Mouse (Mus musculus) bone marrow macrophage, adult 2 months (primary cell): Measurements from ENCODE around the gene Stip1.

Source experiments
- CTCF ChIP-seq: IDR thresholded peaks from 2 replicates; pipeline ENCODE4 v1.5.1; 2012; ENCODE audit warnings: low read depth, mild to moderate bottlenecking, low read length, moderate library complexity
- POLR2A ChIP-seq: IDR thresholded peaks from 2 replicates; pipeline ENCODE4 v1.6.1; 2012; ENCODE audit warnings: mild to moderate bottlenecking, low read depth, low read length, borderline replicate concordance

DNA sequence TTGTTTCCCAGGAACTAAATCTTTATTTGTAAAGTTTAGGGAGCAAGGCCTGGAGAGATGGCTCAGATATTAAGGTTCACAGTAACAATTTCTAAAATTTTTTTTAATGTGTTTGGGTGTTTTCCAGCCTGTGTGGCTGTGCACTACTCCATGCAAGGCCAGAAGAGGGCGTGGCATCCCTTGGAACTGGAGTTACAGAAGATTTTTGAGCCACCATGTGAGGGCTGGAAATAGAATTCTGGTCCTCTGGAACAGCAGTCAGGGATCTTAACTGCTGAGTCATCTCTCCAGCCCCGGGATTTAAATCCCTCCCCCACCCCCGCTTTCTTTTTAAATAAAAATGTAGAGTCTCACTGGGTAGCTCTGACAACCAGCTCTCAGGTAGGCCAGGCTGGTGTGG is 15.4 kb upstream of the Stip1 start:
- peak; percentile 24; the same call in 1 of the 2 replicates for TF ChIP-seq CTCF
- no peak for TF ChIP-seq POLR2A
